14 mouse cellular contexts compared by ENCODE assay signal in genomic region chr3:52792801-52793200, GRCm38 (mm10).
DNase-seq lines count a peak whose midpoint lies in the region; TF ChIP-seq lines count a peak whose summit lies in the region.
"Had no signal": no experiment of that assay in that cellular context is flagged by ENCODE, and none has a peak within 500 bp of the region (broad histone marks: within the 10 kb centered on the region; RNA-seq: fewer than 3 reads in every experiment).

No protein-coding gene starts in this region.

- no peak for TF ChIP-seq POLR2A in embryonic fibroblast, embryonic 13.5 days (IDR thresholded peaks at IDR 0.05; ENCODE audit: low read depth, low read length)

- no peak for TF ChIP-seq CTCF in gastrocnemius, adult 2 months (IDR thresholded peaks at IDR 0.05)
- TF ChIP-seq CTCF in embryonic fibroblast, embryonic 13.5 days (IDR thresholded peaks at IDR 0.05; ENCODE audit: borderline replicate concordance, insufficient read depth, low read length) = no peak

- no peaks in the 10 kb centered on the region; the same call in none of the 2 replicates for H3K4me1 ChIP-seq in embryonic fibroblast, embryonic 13.5 days (ENCODE audit: control insufficient read depth, insufficient read depth, low read length)
- H3K4me1 ChIP-seq: embryonic facial prominence, embryonic 10.5 days; forebrain, embryonic 15.5 days had no signal

- DNase-seq in gastrocnemius, adult 2 months = peak; percentile 45
- no peak for DNase-seq in gastrocnemius, postnatal 25 days
- peak; percentile 10 to 49 for DNase-seq in heart, adult 9 months (ENCODE audit: low spot score in 2 of 2)
- peak; percentile 16 for DNase-seq in heart, postnatal 25 days (ENCODE audit: low spot score)
- no peak for DNase-seq in thymus, postnatal 36 days
- DNase-seq in retina, embryonic 14.5 days (ENCODE audit: low spot score) = no peak
- DNase-seq in layer of hippocampus, postnatal 36 days = no peak
- DNase-seq: adrenal gland, postnatal 14 days; kidney, adult 11 months had no signal

- intact Hi-C loops in gastrocnemius, adult 2 months (cut with DNase I) = no loop called here
- intact Hi-C loops in heart, postnatal 25 days (cut with DNase I) = no loop called here

- H3K27ac ChIP-seq in gastrocnemius, adult 2 months = peak overlapping the region; percentile 24
- peak overlapping the region; percentile 54 for H3K27ac ChIP-seq in embryonic fibroblast, embryonic 13.5 days (ENCODE audit: insufficient read depth, low read length)
- H3K27ac ChIP-seq: embryonic facial prominence, embryonic 10.5 days; forebrain, embryonic 15.5 days; hindbrain, embryonic 12.5 days had no signal

- no peak overlapping the region for H3K4me3 ChIP-seq in gastrocnemius, adult 2 months
- H3K4me3 ChIP-seq in embryonic fibroblast, embryonic 13.5 days (ENCODE audit: insufficient read depth, low read length) = no peak overlapping the region
- H3K4me3 ChIP-seq: embryonic facial prominence, embryonic 10.5 days; erythroblast, embryonic 14.5 days; forebrain, embryonic 15.5 days; hindbrain, embryonic 12.5 days had no signal

Comparison
In these comparisons a context has a peak if more than half of its experiments do, and no peak if none do; other contexts are left out.
1. DNase-seq: peak in gastrocnemius, adult 2 months (single experiment), heart, adult 9 months (2 of 2) and heart, postnatal 25 days (single experiment); none in gastrocnemius, postnatal 25 days (single experiment), thymus, postnatal 36 days (0 of 2), retina, embryonic 14.5 days (single experiment) and layer of hippocampus, postnatal 36 days (0 of 2).